Mouse (Mus musculus) kidney, postnatal 0 days (tissue): Measurements from ENCODE around the gene Pla1a. TPM values are rescaled to one million over a fixed set of nuclear protein-coding genes. Genes with fewer than 3 reads are reported as not detected.

Experiments used
- ATAC-seq: fragments of 200-750 bp; cut with Nextera tagmentation; replicated peaks from 2 replicates; pipeline ENCODE4 v1.8.0; 2017; ENCODE audit warnings: low read depth, moderate number of reproducible peaks, moderate TSS enrichment, moderate library complexity; ENCODE audit not compliant: low FRiP score
- DNase-seq: peaks from one replicate; pipeline ENCODE4 v3.0.0-alpha.2; 2016; ENCODE audit warnings: low spot score
- H3K27ac ChIP-seq: fragments of 300-500 bp; sonication (generic); 2 replicates; pipeline ENCODE4 v1.5.1; 2014; ENCODE audit warnings: mild to moderate bottlenecking
- H3K27me3 ChIP-seq: fragments of 300-500 bp; sonication (generic); 2 replicates; pipeline ENCODE4 v1.6.1; 2014; ENCODE audit warnings: low read length, mixed read lengths; ENCODE audit not compliant: insufficient read depth
- H3K36me3 ChIP-seq: fragments of 300-500 bp; sonication (generic); 2 replicates; pipeline ENCODE4 v1.6.1; 2014; ENCODE audit warnings: low read length, mixed read lengths; ENCODE audit not compliant: insufficient read depth
- H3K4me1 ChIP-seq: fragments of 300-500 bp; sonication (generic); replicated peaks from 2 replicates; pipeline ENCODE4 v1.6.1; 2014; ENCODE audit warnings: antibody characterized with exemption, low read length, mixed read lengths; ENCODE audit not compliant: insufficient read depth
- H3K4me2 ChIP-seq: fragments of 300-500 bp; sonication (generic); 2 replicates; pipeline ENCODE4 v1.6.1; 2014; ENCODE audit warnings: mild to moderate bottlenecking, low read length, moderate library complexity, mixed read lengths
- H3K4me3 ChIP-seq: fragments of 300-500 bp; sonication (generic); replicated peaks from 2 replicates; pipeline ENCODE4 v1.5.1; 2014; ENCODE audit warnings: low read depth, low read length
- H3K9ac ChIP-seq: fragments of 300-500 bp; sonication (generic); 2 replicates; pipeline ENCODE4 v1.6.1; 2014; ENCODE audit warnings: low read depth, low read length
- H3K9me3 ChIP-seq: fragments of 300-500 bp; sonication (generic); replicated peaks from 2 replicates; pipeline ENCODE4 v1.6.1; 2016; ENCODE audit warnings: low read length, inconsistent platforms, mixed read lengths
- CTCF ChIP-seq: IDR thresholded peaks from 2 replicates; pipeline ENCODE4 v1.5.1; 2016; ENCODE audit warnings: antibody characterized with exemption, low read depth, mild to moderate bottlenecking, moderate library complexity
- WGBS: fragments of 180-500 bp; shearing (Covaris S2); extraction: QIAGEN DNeasy Blood & Tissue Kit; methylation state at CpG from one replicate; pipeline ENCODE4 v1.1.7; 2014; 5-methylcytosine and 5-hydroxymethylcytosine counted together
- polyA plus RNA-seq: library from polyadenylated mRNA; unstranded; fragments of >200 nt; fragmentation: Nextera tagmentation; extraction: Ambion mirVana; gene quantifications from 2 replicates; pipeline ENCODE4 v1.2.1, GENCODE M21; 2015

The Pla1a gene
- polyA plus RNA-seq, 1 experiment from 2014 or later, result 36.5 TPM

DNA sequence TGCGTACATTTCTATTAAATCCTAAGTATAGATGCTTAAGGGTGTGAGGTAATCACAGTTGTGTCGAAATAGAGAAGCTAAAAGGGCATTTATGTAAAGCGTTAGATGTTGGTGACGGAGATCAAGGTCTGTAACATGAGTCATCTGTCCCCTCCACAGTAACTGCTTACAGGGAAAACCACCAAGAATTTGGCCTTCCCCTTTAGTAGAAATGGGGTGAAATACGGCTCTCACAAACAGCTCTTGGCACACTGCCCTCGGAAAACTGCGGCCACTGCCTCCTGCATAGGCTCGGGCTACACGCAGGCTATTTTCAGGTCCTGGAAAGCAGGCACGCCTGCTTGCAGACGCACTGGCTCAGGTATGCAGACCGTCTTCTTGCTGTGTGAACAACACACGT, 36.8 kb downstream of the Pla1a start:
- no peak for ATAC-seq
- H3K4me1 ChIP-seq, result peaks cover 17% of the 10 kb centered on the region
- no peak overlapping the region for H3K9ac ChIP-seq
- no peaks in the 10 kb centered on the region for H3K9me3 ChIP-seq
- no peak overlapping the region for H3K4me3 ChIP-seq
- H3K27me3 ChIP-seq, result no peaks in the 10 kb centered on the region
- H3K27ac ChIP-seq, result no peak overlapping the region
- WGBS, result 30% methylated on average over 13 of the region's 13 CpGs
- peak; percentile 88 for DNase-seq
- H3K4me2 ChIP-seq, result peak overlapping the region; percentile 16; the same call in 1 of the 2 replicates
- TF ChIP-seq CTCF, result no peak
- H3K36me3 ChIP-seq, result no peaks in the 10 kb centered on the region

DNA sequence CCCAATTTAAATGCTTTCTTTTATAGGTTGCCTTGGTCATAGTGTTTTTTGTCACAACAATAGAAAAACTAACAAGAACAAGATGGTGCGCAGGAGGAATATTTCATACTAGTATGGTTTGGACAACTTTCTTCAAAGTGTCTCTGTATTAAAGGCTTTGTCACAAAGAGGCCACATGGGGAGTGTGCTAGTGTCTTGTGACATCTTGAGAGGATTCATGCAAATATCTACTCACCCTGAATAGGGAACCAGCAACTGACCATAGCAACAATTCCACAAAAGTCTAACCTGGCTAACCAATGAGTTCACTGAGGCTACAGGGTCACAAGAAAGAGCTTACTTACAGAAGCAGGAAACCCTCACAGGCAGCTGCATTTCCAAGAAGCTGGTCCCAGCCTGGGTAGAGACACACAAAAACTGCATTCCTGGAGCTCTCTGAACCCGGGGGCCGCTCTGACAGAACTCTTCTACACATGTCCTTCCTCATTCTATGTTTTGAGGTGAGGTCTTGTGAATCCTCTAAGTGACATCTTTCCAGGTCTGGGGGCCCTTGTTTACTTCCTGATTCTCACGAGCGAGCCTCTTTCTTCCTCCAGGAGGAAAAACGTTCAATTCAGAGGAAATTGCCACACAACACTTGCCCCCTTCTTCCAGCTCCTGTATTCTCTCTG, 37.8 kb downstream of the Pla1a start:
- no peak for DNase-seq
- peaks cover 15% of the 10 kb centered on the region for H3K4me1 ChIP-seq
- no peaks in the 10 kb centered on the region for H3K27me3 ChIP-seq
- no peak for ATAC-seq
- 51% methylated on average over 6 of the region's 6 CpGs for WGBS
- no peaks in the 10 kb centered on the region for H3K9me3 ChIP-seq
- no peak overlapping the region for H3K9ac ChIP-seq
- H3K27ac ChIP-seq, result no peak overlapping the region
- no peak for TF ChIP-seq CTCF
- H3K36me3 ChIP-seq, result no peaks in the 10 kb centered on the region
- H3K4me3 ChIP-seq, result no peak overlapping the region
- no peak overlapping the region for H3K4me2 ChIP-seq

DNA sequence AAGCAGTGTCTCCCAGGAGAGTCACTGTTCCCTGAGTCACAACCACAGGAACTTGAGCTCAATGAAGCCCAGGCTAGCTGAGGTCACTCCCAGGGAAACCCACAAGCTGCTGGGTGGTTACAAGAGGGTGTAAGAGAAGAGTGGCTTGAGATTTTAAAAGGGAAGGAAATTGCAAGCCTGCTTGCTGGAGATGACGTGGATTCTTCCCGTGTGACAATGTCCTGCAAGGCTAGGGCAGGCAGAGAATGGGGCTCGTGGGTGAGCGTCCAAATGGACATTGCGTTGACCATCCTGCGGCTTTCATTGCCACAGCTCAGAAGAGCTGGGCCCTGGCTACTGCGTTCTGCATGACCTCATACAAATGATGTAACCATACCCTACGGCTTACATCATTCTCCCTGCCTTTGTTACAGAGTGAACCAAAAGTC, 38.7 kb downstream of the Pla1a start:
- H3K4me3 ChIP-seq, result no peak overlapping the region
- DNase-seq, result no peak
- H3K9ac ChIP-seq, result no peak overlapping the region
- peaks cover 6% of the 10 kb centered on the region; the same call in 1 of the 2 replicates for H3K4me1 ChIP-seq
- ATAC-seq, result no peak
- no peaks in the 10 kb centered on the region for H3K36me3 ChIP-seq
- WGBS, result 87% methylated on average over 8 of the region's 8 CpGs
- H3K27me3 ChIP-seq, result no peaks in the 10 kb centered on the region
- TF ChIP-seq CTCF, result no peak
- no peaks in the 10 kb centered on the region for H3K9me3 ChIP-seq
- no peak overlapping the region for H3K4me2 ChIP-seq
- H3K27ac ChIP-seq, result no peak overlapping the region

- Histone ChIP-seq H3K9me3 (no peaks in the 10 kb centered on the region), H3K4me3 (no peak overlapping the region), H3K36me3 (no peaks in the 10 kb centered on the region), H3K27ac (no peak overlapping the region), H3K4me1 (peaks cover 6% of the 10 kb centered on the region; the same call in 1 of the 2 replicates), H3K4me2 (peak overlapping the region; percentile 14; the same call in 1 of the 2 replicates), H3K9ac (no peak overlapping the region), H3K27me3 (no peaks in the 10 kb centered on the region)
- ATAC-seq, result no peak
- DNase-seq, result peak; percentile 45
- 58% methylated on average over 23 of the region's 23 CpGs for WGBS
- TF ChIP-seq CTCF, result no peak
Observed at GRCm38 (mm10) chr16:38392126-38392894, 40.6 kb downstream of the Pla1a start.

- TF ChIP-seq CTCF, result no peak
- H3K4me1 ChIP-seq, result peaks cover 3% of the 10 kb centered on the region; the same call in 1 of the 2 replicates
- DNase-seq (no peak), ATAC-seq (no peak)
- no peaks in the 10 kb centered on the region for H3K27me3 ChIP-seq
- WGBS, result 86% methylated on average over 7 of the region's 7 CpGs
- H3K27ac ChIP-seq, result no peak overlapping the region
- H3K9me3 ChIP-seq, result no peaks in the 10 kb centered on the region
- no peak overlapping the region for H3K4me3 ChIP-seq
- no peaks in the 10 kb centered on the region for H3K36me3 ChIP-seq
- H3K4me2 ChIP-seq, result no peak overlapping the region
- no peak overlapping the region for H3K9ac ChIP-seq
Observed at GRCm38 (mm10) chr16:38390322-38390721, 42.6 kb downstream of the Pla1a start.

GRCm38 (mm10) chr16:38389284-38389893, 43.6 kb downstream of the Pla1a start:
- Histone ChIP-seq H3K9ac (no peak overlapping the region), H3K4me1 (no peaks in the 10 kb centered on the region), H3K4me2 (no peak overlapping the region), H3K9me3 (no peaks in the 10 kb centered on the region), H3K27ac (no peak overlapping the region), H3K4me3 (no peak overlapping the region), H3K27me3 (no peaks in the 10 kb centered on the region), H3K36me3 (no peaks in the 10 kb centered on the region)
- 53% methylated on average over 8 of the region's 8 CpGs for WGBS
- no peak for DNase-seq
- TF ChIP-seq CTCF, result no peak
- no peak for ATAC-seq
